Mouse (Mus musculus) bone marrow macrophage, adult 2 months (primary cell): ENCODE measurements around the gene Tacc2. TPM values are rescaled to one million over a fixed set of nuclear protein-coding genes. Genes with fewer than 3 reads are reported as not detected.

Experiments
- H3K27ac ChIP-seq: 2 replicates; pipeline ENCODE4 v1.5.1; 2012; ENCODE audit warnings: low read depth, low read length; ENCODE audit not compliant: insufficient read depth
- H3K4me1 ChIP-seq: 2 replicates; pipeline ENCODE4 v1.6.1; 2012; ENCODE audit warnings: low read length; ENCODE audit not compliant: control insufficient read depth, insufficient read depth
- H3K4me3 ChIP-seq: 2 replicates; pipeline ENCODE4 v1.5.1; 2012; ENCODE audit warnings: mild to moderate bottlenecking, low read length, moderate library complexity; ENCODE audit not compliant: insufficient read depth
- CTCF ChIP-seq: IDR thresholded peaks from 2 replicates; pipeline ENCODE4 v1.5.1; 2012; ENCODE audit warnings: low read depth, mild to moderate bottlenecking, low read length, moderate library complexity
- POLR2A ChIP-seq: IDR thresholded peaks from 2 replicates; pipeline ENCODE4 v1.6.1; 2012; ENCODE audit warnings: mild to moderate bottlenecking, low read depth, low read length, borderline replicate concordance
- polyA plus RNA-seq: library from polyadenylated mRNA; stranded (reverse); fragments of >200 nt; gene quantifications from 2 replicates; pipeline ENCODE4 v1.2.4, GENCODE M21; 2012; ENCODE audit not compliant: missing spikeins, insufficient read depth, insufficient read length

Tacc2 gene
- polyA plus RNA-seq, 1 experiment: 2.9 TPM

GRCm38 (mm10) chr7:130692392-130692942 lies 115.2 kb downstream of the Tacc2 start:
- Histone ChIP-seq H3K4me3 (no peak overlapping the region), H3K4me1 (0 out of 2 replicates have a peak, but pooled peaks cover 5% of the 10 kb centered on the region), H3K27ac (no peak overlapping the region)
- TF ChIP-seq CTCF (no peak), POLR2A (no peak)

DNA sequence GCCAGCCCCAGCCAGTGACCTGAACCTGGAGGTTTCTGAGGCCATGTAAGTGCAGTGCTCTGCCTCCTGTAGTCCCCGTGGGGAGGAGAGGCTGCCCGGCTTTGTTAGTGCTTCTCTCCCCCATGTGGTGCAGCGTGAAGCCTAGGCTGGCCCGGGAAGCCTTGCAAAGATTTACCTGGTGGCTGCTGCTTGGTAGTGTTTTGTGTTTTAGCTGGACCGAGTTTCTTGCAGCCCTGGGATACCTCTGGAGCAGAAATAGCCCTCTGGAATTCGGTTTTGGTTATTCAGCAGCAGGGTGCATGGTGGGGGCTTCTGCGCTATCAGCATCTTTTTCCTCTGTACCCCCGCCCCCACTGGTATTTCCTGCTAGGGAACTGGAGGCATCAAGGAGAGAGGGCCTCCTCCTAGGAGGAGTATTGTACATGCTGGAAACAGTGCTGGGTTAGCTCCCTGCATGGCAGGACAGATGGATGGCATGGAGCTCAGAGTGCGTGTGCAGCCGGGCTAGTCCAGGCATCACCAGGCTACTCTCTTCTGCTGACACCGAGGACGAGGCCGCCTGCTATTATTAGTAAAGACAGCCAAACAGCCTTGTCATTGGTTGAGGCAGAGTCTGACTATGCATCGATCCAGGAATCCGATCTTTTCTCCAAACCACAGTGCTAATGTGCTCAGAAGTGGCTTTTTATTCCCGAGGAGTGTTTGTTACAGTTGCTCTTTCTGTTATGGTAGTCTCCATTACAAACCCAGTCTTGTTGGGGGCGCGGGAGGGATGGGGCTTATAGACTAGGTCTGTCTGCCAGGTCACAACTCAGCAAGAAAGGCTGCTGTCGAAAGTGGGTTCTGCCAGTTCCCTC lies 115.9 kb downstream of the Tacc2 start:
- H3K27ac ChIP-seq: no peak overlapping the region
- 0 out of 2 replicates have a peak, but pooled peaks cover 5% of the 10 kb centered on the region for H3K4me1 ChIP-seq
- H3K4me3 ChIP-seq: no peak overlapping the region
- TF ChIP-seq CTCF (no peak), POLR2A (no peak)

GRCm38 (mm10) chr7:130693800-130694193 lies 116.6 kb downstream of the Tacc2 start:
- Histone ChIP-seq H3K4me3 (no peak overlapping the region), H3K4me1 (0 out of 2 replicates have a peak, but pooled peaks cover 5% of the 10 kb centered on the region), H3K27ac (no peak overlapping the region)
- TF ChIP-seq CTCF (no peak), POLR2A (no peak)

GRCm38 (mm10) chr7:130695669-130696338 lies 118.6 kb downstream of the Tacc2 start:
- H3K4me3 ChIP-seq: no peak overlapping the region
- no peak for TF ChIP-seq POLR2A
- TF ChIP-seq CTCF: no peak
- H3K4me1 ChIP-seq: 0 out of 2 replicates have a peak, but pooled peaks cover 5% of the 10 kb centered on the region
- H3K27ac ChIP-seq: no peak overlapping the region

GRCm38 (mm10) chr7:130696347-130697234 lies 119.4 kb downstream of the Tacc2 start:
- 0 out of 2 replicates have a peak, but pooled peaks cover 5% of the 10 kb centered on the region for H3K4me1 ChIP-seq
- no peak overlapping the region for H3K4me3 ChIP-seq
- H3K27ac ChIP-seq: no peak overlapping the region
- TF ChIP-seq CTCF: no peak
- no peak for TF ChIP-seq POLR2A

GRCm38 (mm10) chr7:130698480-130698879 lies 121.2 kb downstream of the Tacc2 start:
- H3K27ac ChIP-seq: no peak overlapping the region
- H3K4me3 ChIP-seq: no peak overlapping the region
- 0 out of 2 replicates have a peak, but pooled peaks cover 5% of the 10 kb centered on the region for H3K4me1 ChIP-seq
- TF ChIP-seq POLR2A (no peak), CTCF (no peak)

DNA sequence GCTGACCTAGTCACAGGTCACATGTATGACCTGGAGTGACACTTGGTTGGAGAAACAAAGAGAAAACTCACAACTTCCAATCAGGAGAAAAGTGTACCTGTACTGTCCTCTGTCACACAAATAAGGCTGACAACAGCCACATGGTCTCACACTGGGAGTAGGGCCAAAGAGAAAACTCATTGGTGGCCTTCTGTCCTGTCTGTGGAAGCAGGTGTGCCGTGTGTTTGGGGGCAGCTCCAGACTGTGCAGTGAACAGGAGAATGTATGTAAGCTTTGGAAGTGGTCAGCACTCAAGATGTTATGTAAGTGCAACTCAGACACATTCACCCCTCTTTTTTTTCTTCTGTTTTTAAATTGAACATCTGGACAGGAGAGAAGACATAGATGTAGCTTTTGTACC lies 124.1 kb downstream of the Tacc2 start:
- H3K4me3 ChIP-seq: no peak overlapping the region
- TF ChIP-seq POLR2A: no peak
- no peak for TF ChIP-seq CTCF
- H3K27ac ChIP-seq: no peak overlapping the region
- H3K4me1 ChIP-seq: no peaks in the 10 kb centered on the region

GRCm38 (mm10) chr7:130705230-130705629 lies 128.0 kb downstream of the Tacc2 start:
- Histone ChIP-seq H3K27ac (no peak overlapping the region), H3K4me3 (no peak overlapping the region), H3K4me1 (peaks cover 2% of the 10 kb centered on the region; the same call in 1 of the 2 replicates)
- no peak for TF ChIP-seq POLR2A
- TF ChIP-seq CTCF: no peak

DNA sequence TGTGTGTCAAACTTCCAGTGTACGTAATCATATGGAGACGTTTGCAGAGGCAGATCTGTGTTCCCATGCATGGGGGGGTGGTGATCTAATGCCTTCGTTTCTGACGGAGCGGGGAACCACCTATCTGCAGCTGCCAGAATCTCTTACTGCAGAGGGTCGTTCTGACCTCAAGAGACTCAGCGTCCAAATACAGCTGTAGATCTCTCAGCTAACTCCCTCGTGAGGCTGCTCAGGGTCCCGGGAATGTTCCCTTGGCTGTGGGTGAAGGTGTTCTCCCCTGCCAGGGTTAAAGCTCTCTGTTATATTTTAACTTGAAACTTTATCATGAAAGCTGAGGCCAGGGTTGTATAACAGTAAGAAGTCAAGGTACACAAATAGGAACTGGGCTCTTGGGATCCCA lies 131.7 kb downstream of the Tacc2 start:
- TF ChIP-seq CTCF (no peak), POLR2A (no peak)
- H3K4me3 ChIP-seq: no peak overlapping the region
- H3K4me1 ChIP-seq: peaks cover 2% of the 10 kb centered on the region; the same call in 1 of the 2 replicates
- H3K27ac ChIP-seq: no peak overlapping the region
